Mouse (Mus musculus): ENCODE data around the gene Jakmip3. TPM values are rescaled to one million over a fixed set of nuclear protein-coding genes. Genes with fewer than 3 reads are reported as not detected.

The Jakmip3 gene
- polyA plus RNA-seq, 1 experiment from 2014 or later = not detected

DNA sequence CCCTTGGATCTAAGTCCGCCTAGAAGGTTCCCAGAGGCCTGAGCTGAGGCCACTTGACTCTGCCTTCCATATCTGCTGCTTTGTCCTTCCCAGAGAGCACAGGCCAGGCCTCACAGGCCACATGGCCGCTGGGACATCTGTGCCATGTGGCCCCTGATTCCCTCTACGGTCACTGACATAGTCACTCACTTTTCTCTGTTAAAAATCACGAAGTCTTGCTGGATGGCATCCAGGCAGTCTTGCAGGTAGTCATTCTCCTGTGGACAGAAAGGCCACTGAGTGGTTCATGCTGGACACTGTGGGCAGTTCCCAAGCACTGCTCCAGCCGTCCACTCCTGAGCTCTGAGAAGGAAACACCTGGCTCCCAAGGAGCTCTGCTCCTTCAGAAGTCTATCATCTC is 164.5 kb downstream of the Jakmip3 start:
- Histone ChIP-seq H3K27me3 (ENCODE audit: control insufficient read depth, insufficient read depth, low read depth, low read length) (no peaks in the 10 kb centered on the region), H3K4me2 (ENCODE audit: low read depth, low read length) (no peak overlapping the region), H3K4me1 (ENCODE audit: control insufficient read depth, low read depth, low read length) (no peaks in the 10 kb centered on the region), H3K9ac (ENCODE audit: low read depth, low read length) (no peak overlapping the region), H3K36me3 (ENCODE audit: control insufficient read depth, insufficient read depth) (no peaks in the 10 kb centered on the region), H3K27ac (ENCODE audit: low read length) (no peak overlapping the region), H3K9me3 (replicated peaks; ENCODE audit: control insufficient read depth, low read length) (no peaks in the 10 kb centered on the region), H3K4me3 (ENCODE audit: low read depth, low read length) (no peak overlapping the region)
- 58% methylated on average over 5 of the region's 5 CpGs for WGBS (ENCODE audit: insufficient replicate concordance)
- no peak for ATAC-seq (ENCODE audit: low read depth)

DNA sequence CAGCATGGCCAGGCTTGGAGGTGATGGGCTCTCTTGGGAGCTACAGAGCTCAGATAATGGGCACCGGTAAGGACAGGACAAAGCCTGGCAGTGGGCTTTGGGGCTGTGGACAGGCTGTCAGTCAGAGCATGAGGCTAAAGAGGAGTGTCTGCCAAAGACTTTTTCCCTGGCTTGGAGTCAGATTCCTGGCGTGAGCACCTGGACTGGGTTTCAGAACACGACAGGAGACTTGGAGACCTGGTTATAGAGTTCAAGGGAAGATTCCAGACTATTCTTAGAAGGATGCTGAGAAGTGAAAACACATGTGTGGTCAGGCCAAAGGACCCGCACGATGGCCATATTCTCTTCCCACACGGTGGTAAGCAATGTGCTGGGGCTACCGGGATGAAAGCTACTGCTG is 165.2 kb downstream of the Jakmip3 start:
- H3K4me3 ChIP-seq (ENCODE audit: low read depth, low read length) = no peak overlapping the region
- no peaks in the 10 kb centered on the region for H3K36me3 ChIP-seq (ENCODE audit: control insufficient read depth, insufficient read depth)
- H3K9me3 ChIP-seq (replicated peaks; ENCODE audit: control insufficient read depth, low read length) = no peaks in the 10 kb centered on the region
- no peaks in the 10 kb centered on the region for H3K4me1 ChIP-seq (ENCODE audit: control insufficient read depth, low read depth, low read length)
- WGBS (ENCODE audit: insufficient replicate concordance) = 57% methylated on average over 7 of the region's 7 CpGs
- no peak for ATAC-seq (ENCODE audit: low read depth)
- no peak overlapping the region for H3K27ac ChIP-seq (ENCODE audit: low read length)
- H3K4me2 ChIP-seq (ENCODE audit: low read depth, low read length) = no peak overlapping the region
- no peaks in the 10 kb centered on the region for H3K27me3 ChIP-seq (ENCODE audit: control insufficient read depth, insufficient read depth, low read depth, low read length)
- no peak overlapping the region for H3K9ac ChIP-seq (ENCODE audit: low read depth, low read length)

DNA sequence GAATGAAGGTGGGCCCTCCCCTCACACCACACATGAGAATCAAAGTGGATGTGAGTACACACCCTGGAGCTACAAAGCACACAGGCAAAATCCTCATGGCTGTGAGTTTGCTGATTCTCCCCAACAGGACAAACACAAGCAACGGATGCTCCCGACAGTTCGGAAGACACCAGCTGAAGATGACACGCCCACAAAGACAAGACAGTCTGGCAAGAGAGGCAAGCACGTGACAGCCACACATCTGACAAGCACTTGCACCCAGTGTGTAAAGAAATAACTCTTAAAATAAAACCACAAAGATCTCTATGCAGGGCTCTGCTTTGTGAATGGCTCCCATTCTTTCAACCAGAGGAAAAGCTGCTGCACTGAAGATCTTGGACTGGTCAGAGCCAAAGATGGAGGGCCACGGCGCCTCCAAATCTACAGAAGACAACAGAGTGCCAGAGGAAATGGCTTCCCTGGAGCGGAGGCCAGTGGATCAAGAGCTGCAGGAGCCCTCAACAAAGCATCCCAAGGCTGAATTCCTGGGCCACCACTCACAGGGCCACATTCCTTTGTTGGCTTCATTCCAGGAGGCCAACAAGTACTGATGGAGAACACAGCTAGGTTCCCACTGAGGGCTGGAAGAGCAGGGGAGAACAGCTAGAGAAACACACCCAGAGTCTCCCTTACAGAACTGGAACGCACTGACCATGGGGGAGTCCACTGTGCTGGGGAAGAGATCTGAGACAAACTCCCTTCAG is 167.5 kb downstream of the Jakmip3 start:
- ATAC-seq (ENCODE audit: low read depth) = no peak
- H3K27me3 ChIP-seq (ENCODE audit: control insufficient read depth, insufficient read depth, low read depth, low read length) = no peaks in the 10 kb centered on the region
- H3K36me3 ChIP-seq (ENCODE audit: control insufficient read depth, insufficient read depth) = no peaks in the 10 kb centered on the region
- no peaks in the 10 kb centered on the region for H3K9me3 ChIP-seq (replicated peaks; ENCODE audit: control insufficient read depth, low read length)
- H3K4me3 ChIP-seq (ENCODE audit: low read depth, low read length) = no peak overlapping the region
- H3K9ac ChIP-seq (ENCODE audit: low read depth, low read length) = no peak overlapping the region
- no peak overlapping the region for H3K27ac ChIP-seq (ENCODE audit: low read length)
- no peaks in the 10 kb centered on the region for H3K4me1 ChIP-seq (ENCODE audit: control insufficient read depth, low read depth, low read length)
- WGBS (ENCODE audit: insufficient replicate concordance) = 62% methylated on average over 9 of the region's 9 CpGs
- no peak overlapping the region for H3K4me2 ChIP-seq (ENCODE audit: low read depth, low read length)

DNA sequence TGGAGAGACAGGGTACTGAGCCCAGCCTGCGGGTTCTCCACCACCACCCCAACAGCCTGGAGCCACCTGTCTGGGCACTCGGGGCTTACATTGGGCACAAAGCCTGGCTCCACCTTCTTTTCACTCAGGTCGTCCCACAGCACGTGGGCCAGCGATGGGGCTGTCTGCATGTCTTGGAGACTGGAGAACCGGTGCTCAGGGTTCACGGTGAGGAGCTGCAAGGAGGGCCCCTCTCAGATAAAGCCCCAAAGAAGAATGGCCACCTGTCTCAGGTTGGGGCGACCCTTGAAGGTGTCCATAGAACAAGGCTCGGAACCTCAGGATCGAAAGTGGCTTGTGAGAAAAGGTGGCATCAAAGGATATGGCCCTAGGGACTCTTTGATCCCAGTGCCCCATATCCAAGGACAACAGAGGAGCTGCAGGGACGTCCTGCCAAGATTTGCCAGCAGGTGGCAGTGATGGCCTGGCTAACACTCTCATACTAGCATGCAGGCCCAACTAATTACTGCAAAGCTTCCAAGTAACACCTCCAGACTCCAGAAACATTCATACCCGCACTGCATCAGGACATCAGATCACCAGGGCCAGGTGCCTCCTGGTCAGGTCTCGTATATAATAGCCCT is 178.7 kb downstream of the Jakmip3 start:
- no peak for ATAC-seq (ENCODE audit: low read depth)
- WGBS (ENCODE audit: insufficient replicate concordance) = 35% methylated on average over 13 of the region's 13 CpGs

DNA sequence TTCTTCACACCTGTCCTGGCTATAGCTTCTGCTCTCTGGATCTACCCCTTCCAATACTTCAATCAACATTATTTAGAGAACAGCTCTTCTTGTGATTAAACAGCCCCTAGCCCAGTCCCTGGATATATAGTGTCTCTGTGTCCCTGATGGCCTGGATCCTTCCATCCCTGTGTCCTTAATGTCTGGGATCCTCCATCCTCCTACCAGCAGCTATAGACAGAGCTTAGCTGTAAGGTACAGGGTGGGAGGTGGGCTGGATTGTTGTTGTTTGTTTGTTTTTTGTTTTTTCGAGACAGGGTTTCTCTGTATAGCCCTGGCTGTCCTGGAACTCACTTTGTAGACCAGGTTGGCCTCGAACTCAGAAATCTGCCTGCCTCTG is 179.2 kb downstream of the Jakmip3 start:
- H3K4me2 ChIP-seq (ENCODE audit: low read depth, low read length) = no peak overlapping the region
- H3K27ac ChIP-seq (ENCODE audit: low read length) = no peak overlapping the region
- H3K4me1 ChIP-seq (ENCODE audit: control insufficient read depth, low read depth, low read length) = no peaks in the 10 kb centered on the region
- no peaks in the 10 kb centered on the region for H3K27me3 ChIP-seq (ENCODE audit: control insufficient read depth, insufficient read depth, low read depth, low read length)
- no peak for ATAC-seq (ENCODE audit: low read depth)
- 23% methylated on average over 2 of the region's 2 CpGs for WGBS (ENCODE audit: insufficient replicate concordance)
- no peaks in the 10 kb centered on the region for H3K9me3 ChIP-seq (replicated peaks; ENCODE audit: control insufficient read depth, low read length)
- H3K9ac ChIP-seq (ENCODE audit: low read depth, low read length) = no peak overlapping the region
- no peaks in the 10 kb centered on the region for H3K36me3 ChIP-seq (ENCODE audit: control insufficient read depth, insufficient read depth)
- no peak overlapping the region for H3K4me3 ChIP-seq (ENCODE audit: low read depth, low read length)

More for the DNA sequence above, 178.7 kb downstream of the Jakmip3 start:
- Histone ChIP-seq H3K4me3 (ENCODE audit: low read depth, low read length) (no peak overlapping the region), H3K9ac (ENCODE audit: low read depth, low read length) (no peak overlapping the region), H3K27ac (ENCODE audit: low read length) (no peak overlapping the region), H3K9me3 (replicated peaks; ENCODE audit: control insufficient read depth, low read length) (no peaks in the 10 kb centered on the region), H3K4me2 (ENCODE audit: low read depth, low read length) (no peak overlapping the region), H3K27me3 (ENCODE audit: control insufficient read depth, insufficient read depth, low read depth, low read length) (no peaks in the 10 kb centered on the region), H3K4me1 (ENCODE audit: control insufficient read depth, low read depth, low read length) (no peaks in the 10 kb centered on the region), H3K36me3 (ENCODE audit: control insufficient read depth, insufficient read depth) (no peaks in the 10 kb centered on the region)

DNA sequence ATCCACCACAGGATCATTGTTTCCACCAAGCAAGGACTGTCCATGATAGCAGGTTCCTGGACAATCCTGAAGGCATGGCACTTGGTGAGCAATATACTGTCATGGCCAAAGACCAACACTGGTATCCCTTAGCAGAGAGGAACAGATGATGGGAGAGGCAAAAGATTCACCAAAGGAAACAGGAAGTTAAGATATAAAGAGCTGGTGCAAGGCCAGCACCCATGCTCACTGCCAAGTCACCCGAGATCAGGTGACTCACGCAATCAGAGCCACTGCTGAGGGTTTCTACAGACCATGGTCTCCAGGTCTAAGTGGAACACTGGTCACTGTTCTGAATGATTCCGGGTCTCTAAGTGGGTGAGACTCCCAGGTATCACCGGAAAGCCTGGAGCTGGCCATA is 185.4 kb downstream of the Jakmip3 start:
- WGBS (ENCODE audit: insufficient replicate concordance) = 63% methylated on average over 4 of the region's 4 CpGs
- no peaks in the 10 kb centered on the region for H3K4me1 ChIP-seq (ENCODE audit: control insufficient read depth, low read depth, low read length)
- no peak overlapping the region for H3K4me2 ChIP-seq (ENCODE audit: low read depth, low read length)
- no peak overlapping the region for H3K4me3 ChIP-seq (ENCODE audit: low read depth, low read length)
- ATAC-seq (ENCODE audit: low read depth) = no peak
- H3K36me3 ChIP-seq (ENCODE audit: control insufficient read depth, insufficient read depth) = no peaks in the 10 kb centered on the region
- no peak overlapping the region for H3K27ac ChIP-seq (ENCODE audit: low read length)
- H3K27me3 ChIP-seq (ENCODE audit: control insufficient read depth, insufficient read depth, low read depth, low read length) = no peaks in the 10 kb centered on the region
- H3K9ac ChIP-seq (ENCODE audit: low read depth, low read length) = no peak overlapping the region
- no peaks in the 10 kb centered on the region for H3K9me3 ChIP-seq (replicated peaks; ENCODE audit: control insufficient read depth, low read length)

DNA sequence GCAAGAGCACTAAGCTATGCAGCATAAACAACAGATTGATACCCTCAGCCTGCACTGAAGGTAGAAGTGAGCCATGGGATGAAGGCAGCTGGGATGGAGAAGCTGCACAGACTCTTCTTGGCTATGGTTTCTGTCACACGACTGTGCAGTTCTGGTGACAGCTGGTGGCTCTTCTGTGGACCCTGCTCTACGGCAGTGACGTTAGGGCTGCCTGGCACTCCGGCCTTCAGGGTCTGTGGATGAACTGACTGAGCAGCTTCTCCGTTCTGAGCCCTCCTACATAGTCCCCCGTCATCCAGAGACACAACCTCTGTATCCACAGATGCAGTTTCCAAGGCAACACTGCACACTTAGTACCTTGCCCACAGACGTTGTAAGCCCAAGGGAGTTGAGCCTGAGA is 186.0 kb downstream of the Jakmip3 start:
- Histone ChIP-seq H3K9ac (ENCODE audit: low read depth, low read length) (no peak overlapping the region), H3K4me3 (ENCODE audit: low read depth, low read length) (no peak overlapping the region), H3K9me3 (replicated peaks; ENCODE audit: control insufficient read depth, low read length) (no peaks in the 10 kb centered on the region), H3K27ac (ENCODE audit: low read length) (no peak overlapping the region), H3K27me3 (ENCODE audit: control insufficient read depth, insufficient read depth, low read depth, low read length) (no peaks in the 10 kb centered on the region), H3K36me3 (ENCODE audit: control insufficient read depth, insufficient read depth) (no peaks in the 10 kb centered on the region), H3K4me1 (ENCODE audit: control insufficient read depth, low read depth, low read length) (no peaks in the 10 kb centered on the region), H3K4me2 (ENCODE audit: low read depth, low read length) (no peak overlapping the region)
- no peak for ATAC-seq (ENCODE audit: low read depth)
- WGBS (ENCODE audit: insufficient replicate concordance) = 61% methylated on average over 7 of the region's 7 CpGs

DNA sequence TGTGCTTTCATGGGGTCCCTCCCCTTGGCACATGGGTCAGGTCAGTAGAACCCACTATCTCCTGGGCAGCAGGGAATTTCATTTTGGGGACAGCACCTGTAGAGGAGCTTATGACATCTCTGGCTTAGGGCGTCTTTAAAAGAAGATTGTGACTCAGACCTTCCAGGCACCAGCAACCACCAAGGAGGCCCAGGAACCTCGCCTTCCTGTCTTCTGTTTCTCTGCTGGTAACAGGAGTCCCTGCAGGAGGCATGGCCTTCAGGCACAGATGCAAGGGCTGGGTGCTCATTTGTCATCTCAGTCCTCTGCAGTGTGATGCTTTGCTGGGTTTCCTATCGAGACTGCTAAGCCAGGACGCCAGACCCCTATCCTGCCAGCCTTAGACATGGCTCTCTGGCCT is 188.5 kb downstream of the Jakmip3 start:
- H3K4me3 ChIP-seq (ENCODE audit: low read depth, low read length) = no peak overlapping the region
- H3K36me3 ChIP-seq (ENCODE audit: control insufficient read depth, insufficient read depth) = no peaks in the 10 kb centered on the region
- no peaks in the 10 kb centered on the region for H3K27me3 ChIP-seq (ENCODE audit: control insufficient read depth, insufficient read depth, low read depth, low read length)
- ATAC-seq (ENCODE audit: low read depth) = no peak
- 36% methylated on average over 4 of the region's 4 CpGs for WGBS (ENCODE audit: insufficient replicate concordance)
- no peaks in the 10 kb centered on the region for H3K4me1 ChIP-seq (ENCODE audit: control insufficient read depth, low read depth, low read length)
- no peak overlapping the region for H3K27ac ChIP-seq (ENCODE audit: low read length)
- H3K4me2 ChIP-seq (ENCODE audit: low read depth, low read length) = no peak overlapping the region
- no peak overlapping the region for H3K9ac ChIP-seq (ENCODE audit: low read depth, low read length)
- H3K9me3 ChIP-seq (replicated peaks; ENCODE audit: control insufficient read depth, low read length) = no peaks in the 10 kb centered on the region

DNA sequence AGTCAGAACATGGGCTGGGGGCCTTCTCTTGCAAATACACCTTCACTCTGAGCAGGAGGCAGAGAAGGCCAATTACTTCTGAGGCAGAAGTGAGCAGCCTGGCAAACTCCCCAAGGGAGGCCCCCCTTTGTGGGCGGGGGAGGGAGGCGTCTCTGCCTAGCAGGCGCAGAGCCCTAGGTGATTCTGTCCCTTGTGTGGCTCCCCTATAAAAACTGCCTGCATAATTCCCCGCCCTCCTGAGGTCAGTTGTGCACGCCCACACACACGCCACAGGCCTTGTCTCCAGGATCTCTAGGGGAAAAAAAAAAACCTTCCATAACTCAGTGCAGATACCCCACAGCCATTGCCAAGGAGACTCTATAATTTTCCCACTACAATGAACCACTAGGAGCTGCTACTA is 189.8 kb downstream of the Jakmip3 start:
- H3K4me1 ChIP-seq (ENCODE audit: control insufficient read depth, low read depth, low read length) = no peaks in the 10 kb centered on the region
- no peak overlapping the region for H3K27ac ChIP-seq (ENCODE audit: low read length)
- 30% methylated on average over 6 of the region's 6 CpGs for WGBS (ENCODE audit: insufficient replicate concordance)
- H3K36me3 ChIP-seq (ENCODE audit: control insufficient read depth, insufficient read depth) = no peaks in the 10 kb centered on the region
- H3K9me3 ChIP-seq (replicated peaks; ENCODE audit: control insufficient read depth, low read length) = no peaks in the 10 kb centered on the region
- H3K4me2 ChIP-seq (ENCODE audit: low read depth, low read length) = no peak overlapping the region
- no peak for ATAC-seq (ENCODE audit: low read depth)
- H3K27me3 ChIP-seq (ENCODE audit: control insufficient read depth, insufficient read depth, low read depth, low read length) = no peaks in the 10 kb centered on the region
- no peak overlapping the region for H3K9ac ChIP-seq (ENCODE audit: low read depth, low read length)
- no peak overlapping the region for H3K4me3 ChIP-seq (ENCODE audit: low read depth, low read length)
